Mouse (Mus musculus) embryo, embryonic 9.5 days (tissue): ENCODE results near the gene Cfap221.

Experiments
- DNase-seq: peaks from one replicate; pipeline ENCODE4 v3.0.0-alpha.2; 2017; ENCODE audit errors: extremely low spot score

The Cfap221 gene

GRCm38 (mm10) chr1:120007851-120008588 lies 11.0 kb upstream of the Cfap221 start:
- no peak for DNase-seq

GRCm38 (mm10) chr1:120006844-120007790 lies 10.1 kb upstream of the Cfap221 start, which contains the start of gene Sctr:
Gene Sctr, plus strand, starts transcription at chr1:120006894.
- peak; percentile 60 for DNase-seq

GRCm38 (mm10) chr1:119997644-119998043 lies 610 bp upstream of the Cfap221 start:
- DNase-seq, result peak; percentile 35

- DNase-seq, result no peak
Observed at GRCm38 (mm10) chr1:119986555-119986954, 10.5 kb downstream of the Cfap221 start.

GRCm38 (mm10) chr1:119975141-119975540 lies 21.9 kb downstream of the Cfap221 start:
- no peak for DNase-seq

- DNase-seq, result no peak
Observed at GRCm38 (mm10) chr1:119973117-119973516, 23.9 kb downstream of the Cfap221 start.

GRCm38 (mm10) chr1:119965804-119966514 lies 31.1 kb downstream of the Cfap221 start:
- DNase-seq, result peak; percentile 8

GRCm38 (mm10) chr1:119959920-119960319 lies 37.1 kb downstream of the Cfap221 start:
- DNase-seq, result no peak

GRCm38 (mm10) chr1:119959464-119959863 lies 37.6 kb downstream of the Cfap221 start:
- no peak for DNase-seq

GRCm38 (mm10) chr1:119957716-119958222 lies 39.3 kb downstream of the Cfap221 start:
- no peak for DNase-seq

GRCm38 (mm10) chr1:119954680-119955079 lies 42.4 kb downstream of the Cfap221 start:
- no peak for DNase-seq

- DNase-seq, result no peak
Observed at GRCm38 (mm10) chr1:119953456-119953855, 43.6 kb downstream of the Cfap221 start.

- no peak for DNase-seq
Observed at GRCm38 (mm10) chr1:119950086-119950485, 46.9 kb downstream of the Cfap221 start.

- DNase-seq, result no peak
Observed at GRCm38 (mm10) chr1:119936861-119937260, 60.2 kb downstream of the Cfap221 start.

GRCm38 (mm10) chr1:119931421-119932150 lies 65.4 kb downstream of the Cfap221 start:
- DNase-seq, result no peak

GRCm38 (mm10) chr1:119929715-119930114 lies 67.3 kb downstream of the Cfap221 start:
- no peak for DNase-seq

- no peak for DNase-seq
Observed at GRCm38 (mm10) chr1:119919299-119919698, 77.7 kb downstream of the Cfap221 start.

- DNase-seq, result no peak
Observed at GRCm38 (mm10) chr1:119916823-119917371, 80.1 kb downstream of the Cfap221 start.

- peak; percentile 98 for DNase-seq
Observed at GRCm38 (mm10) chr1:119912953-119913814, 83.8 kb downstream of the Cfap221 start, which contains the start of gene Tmem177. Gene Tmem177, minus strand, starts transcription at chr1:119913208.
